Mouse (Mus musculus): ENCODE data around the gene Gm49510. TPM values are rescaled to one million over a fixed set of nuclear protein-coding genes. Genes with fewer than 3 reads are reported as not detected.
A peak's percentile ranks its signal among the peaks of the same experiment; 100 is the strongest.

Gm49510 gene
- total RNA-seq, 1 experiment, result not detected

DNA sequence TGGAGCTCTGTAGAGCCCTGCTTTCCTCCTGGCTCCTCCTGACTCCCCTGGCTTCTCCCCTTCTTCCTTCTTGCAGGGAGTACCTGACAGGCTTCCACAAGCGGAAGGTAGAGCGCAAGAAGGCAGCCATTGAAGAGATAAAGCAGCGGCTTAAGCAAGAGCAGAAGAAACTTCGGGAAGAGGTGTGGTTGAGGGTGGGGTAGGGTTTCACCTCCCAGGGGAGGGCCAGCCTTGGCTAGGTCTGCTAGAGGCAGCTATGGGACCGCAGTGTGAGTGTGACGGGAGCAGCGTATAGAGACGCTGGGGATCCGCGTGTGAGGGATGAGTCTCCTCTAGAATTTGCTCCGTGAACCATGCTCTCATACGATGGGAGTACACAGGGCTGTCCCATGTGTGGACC is 36.9 kb downstream of the Gm49510 start:
- Histone ChIP-seq H3K9me3 (ENCODE audit: control insufficient read depth, insufficient read depth, low read depth, low read length) (no peaks in the 10 kb centered on the region), H3K36me3 (ENCODE audit: control insufficient read depth, insufficient read depth, low read length, poor library complexity, severe bottlenecking) (peaks cover 42% of the 10 kb centered on the region), H3K9ac (ENCODE audit: insufficient read depth, low read depth, low read length, poor library complexity, severe bottlenecking) (peak overlapping the region; percentile 43), H3K27ac (ENCODE audit: insufficient read depth, low read depth, low read length, poor library complexity, severe bottlenecking) (no peak overlapping the region), H3K4me3 (ENCODE audit: insufficient read depth in 1 of 2, low read depth in 1 of 2, low read length in 2 of 2, poor library complexity in 1 of 2, severe bottlenecking in 1 of 2) (peak overlapping the region; percentile 19 to 75; a peak in 2 of 4 replicates), H3K4me1 (ENCODE audit: control insufficient read depth in 2 of 2, insufficient read depth in 2 of 2, low read length in 2 of 2, poor library complexity in 1 of 2) (peaks cover 0 to 12% of the 10 kb centered on the region in 2 experiments; a peak in 1 of 4 replicates)
- in situ Hi-C loops (cut with MboI; ENCODE audit: low sequenced_read_pairs in 2 of 2, unreplicated experiment in 2 of 2), result no loop called here
- TF ChIP-seq HCFC1 (IDR thresholded peaks at IDR 0.05; ENCODE audit: borderline replicate concordance, insufficient read depth, low read length), result no peak
- TF ChIP-seq ZNF384 (IDR thresholded peaks at IDR 0.05; ENCODE audit: low read depth, low read length), result no peak
- TF ChIP-seq MAFK (IDR thresholded peaks at IDR 0.05; ENCODE audit: insufficient read depth, low read depth, low read length), result no peak
- no peak for TF ChIP-seq CHD2 (IDR thresholded peaks at IDR 0.05; ENCODE audit: low read depth, low read length)
- no peak for TF ChIP-seq ZC3H11A (IDR thresholded peaks at IDR 0.05; ENCODE audit: borderline replicate concordance, low read depth, low read length)
- DNase-seq (ENCODE audit: low read depth, low spot score), result no peak

DNA sequence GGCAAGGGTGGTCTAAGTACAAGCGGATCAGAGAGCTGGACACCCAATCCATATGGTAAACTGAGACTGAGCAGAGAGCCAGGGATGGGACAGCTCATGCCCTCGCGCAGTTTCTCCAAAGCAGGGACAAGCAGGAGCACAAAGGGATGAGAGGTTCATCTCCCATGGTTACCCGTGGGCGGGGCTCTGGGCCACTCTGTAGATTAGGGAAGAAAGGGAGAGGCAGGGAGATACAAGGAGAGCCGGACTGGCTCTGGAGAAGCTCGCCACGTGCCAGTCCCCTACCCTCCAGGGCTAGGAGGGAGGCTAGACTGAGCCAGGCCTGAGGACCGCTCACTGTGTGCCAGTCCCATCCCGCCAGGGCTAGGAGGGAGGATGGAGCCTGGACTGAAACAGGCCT is 37.8 kb downstream of the Gm49510 start:
- H3K9me3 ChIP-seq (ENCODE audit: control insufficient read depth, insufficient read depth, low read depth, low read length), result no peaks in the 10 kb centered on the region
- H3K27ac ChIP-seq (ENCODE audit: insufficient read depth, low read depth, low read length, poor library complexity, severe bottlenecking), result no peak overlapping the region
- H3K4me1 ChIP-seq (ENCODE audit: control insufficient read depth in 2 of 2, insufficient read depth in 2 of 2, low read length in 2 of 2, poor library complexity in 1 of 2), result peaks cover 0 to 15% of the 10 kb centered on the region in 2 experiments; a peak in 1 of 4 replicates
- peak overlapping the region in 1 of 2 experiments; percentile 15; a peak in 1 of 4 replicates for H3K4me3 ChIP-seq (ENCODE audit: insufficient read depth in 1 of 2, low read depth in 1 of 2, low read length in 2 of 2, poor library complexity in 1 of 2, severe bottlenecking in 1 of 2)
- no peak for TF ChIP-seq ZC3H11A (IDR thresholded peaks at IDR 0.05; ENCODE audit: borderline replicate concordance, low read depth, low read length)
- TF ChIP-seq ZNF384 (IDR thresholded peaks at IDR 0.05; ENCODE audit: low read depth, low read length), result no peak
- no peak for TF ChIP-seq MAFK (IDR thresholded peaks at IDR 0.05; ENCODE audit: insufficient read depth, low read depth, low read length)
- TF ChIP-seq CHD2 (IDR thresholded peaks at IDR 0.05; ENCODE audit: low read depth, low read length), result no peak
- no peak for TF ChIP-seq HCFC1 (IDR thresholded peaks at IDR 0.05; ENCODE audit: borderline replicate concordance, insufficient read depth, low read length)
- peaks cover 47% of the 10 kb centered on the region for H3K36me3 ChIP-seq (ENCODE audit: control insufficient read depth, insufficient read depth, low read length, poor library complexity, severe bottlenecking)
- H3K9ac ChIP-seq (ENCODE audit: insufficient read depth, low read depth, low read length, poor library complexity, severe bottlenecking), result 0 out of 2 replicates have a peak overlapping the region, but pooled peaks have one; percentile 3
- no peak for DNase-seq (ENCODE audit: low read depth, low spot score)
- in situ Hi-C loops (cut with MboI; ENCODE audit: low sequenced_read_pairs in 2 of 2, unreplicated experiment in 2 of 2), result no loop called here

DNA sequence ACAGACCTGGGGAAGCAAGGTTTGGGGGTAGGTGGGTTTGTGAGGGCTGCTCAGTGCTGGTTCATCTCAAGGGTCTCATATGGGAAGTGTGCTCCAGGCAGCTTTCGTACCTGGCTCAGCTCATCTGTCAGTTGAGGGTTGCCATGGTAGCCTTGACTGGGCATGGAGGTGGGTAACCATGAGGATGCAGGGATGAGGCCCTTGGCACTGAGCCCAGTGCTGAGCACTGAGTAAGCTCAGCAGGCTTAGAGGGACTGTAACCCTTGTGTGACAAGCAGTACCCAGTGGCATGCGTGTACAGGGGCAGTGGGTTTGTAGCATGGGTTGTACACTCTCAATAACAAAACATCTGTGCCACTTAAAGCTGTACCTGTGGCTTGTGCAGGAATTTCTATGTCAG is 38.5 kb downstream of the Gm49510 start:
- H3K27ac ChIP-seq (ENCODE audit: insufficient read depth, low read depth, low read length, poor library complexity, severe bottlenecking), result no peak overlapping the region
- H3K9me3 ChIP-seq (ENCODE audit: control insufficient read depth, insufficient read depth, low read depth, low read length), result no peaks in the 10 kb centered on the region
- in situ Hi-C loops (cut with MboI; ENCODE audit: low sequenced_read_pairs in 2 of 2, unreplicated experiment in 2 of 2), result no loop called here
- H3K9ac ChIP-seq (ENCODE audit: insufficient read depth, low read depth, low read length, poor library complexity, severe bottlenecking), result no peak overlapping the region
- DNase-seq (ENCODE audit: low read depth, low spot score), result no peak
- H3K36me3 ChIP-seq (ENCODE audit: control insufficient read depth, insufficient read depth, low read length, poor library complexity, severe bottlenecking), result peaks cover 47% of the 10 kb centered on the region
- peaks cover 1 to 15% of the 10 kb centered on the region in 2 experiments; a peak in 1 of 4 replicates for H3K4me1 ChIP-seq (ENCODE audit: control insufficient read depth in 2 of 2, insufficient read depth in 2 of 2, low read length in 2 of 2, poor library complexity in 1 of 2)
- H3K4me3 ChIP-seq (ENCODE audit: insufficient read depth in 1 of 2, low read depth in 1 of 2, low read length in 2 of 2, poor library complexity in 1 of 2, severe bottlenecking in 1 of 2), result no peak overlapping the region
- TF ChIP-seq MAFK (IDR thresholded peaks at IDR 0.05; ENCODE audit: insufficient read depth, low read depth, low read length) (no peak), ZC3H11A (IDR thresholded peaks at IDR 0.05; ENCODE audit: borderline replicate concordance, low read depth, low read length) (no peak), HCFC1 (IDR thresholded peaks at IDR 0.05; ENCODE audit: borderline replicate concordance, insufficient read depth, low read length) (no peak), CHD2 (IDR thresholded peaks at IDR 0.05; ENCODE audit: low read depth, low read length) (no peak), ZNF384 (IDR thresholded peaks at IDR 0.05; ENCODE audit: low read depth, low read length) (no peak)

DNA sequence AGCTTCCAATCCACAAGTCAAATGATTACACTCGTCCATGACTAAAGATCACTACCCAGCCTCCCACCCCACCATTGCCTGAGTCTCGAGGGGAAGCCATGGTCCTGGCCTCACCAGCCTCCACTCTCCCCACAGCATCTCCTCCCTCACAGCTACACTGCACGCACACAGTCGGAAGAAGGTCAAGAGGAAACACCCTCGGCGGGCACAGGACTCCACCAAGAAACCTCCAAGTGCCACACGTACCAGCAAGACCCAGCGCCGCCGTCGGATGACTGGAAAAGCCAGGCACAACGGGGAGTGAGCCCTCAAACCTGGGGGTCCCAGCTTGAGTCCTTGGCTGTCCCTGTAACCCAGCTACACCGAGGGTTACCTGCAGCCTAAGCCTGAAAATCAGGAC is 40.9 kb downstream of the Gm49510 start:
- Histone ChIP-seq H3K36me3 (ENCODE audit: control insufficient read depth, insufficient read depth, low read length, poor library complexity, severe bottlenecking) (peaks cover 47% of the 10 kb centered on the region), H3K9me3 (ENCODE audit: control insufficient read depth, insufficient read depth, low read depth, low read length) (no peaks in the 10 kb centered on the region), H3K9ac (ENCODE audit: insufficient read depth, low read depth, low read length, poor library complexity, severe bottlenecking) (no peak overlapping the region), H3K4me3 (ENCODE audit: insufficient read depth in 1 of 2, low read depth in 1 of 2, low read length in 2 of 2, poor library complexity in 1 of 2, severe bottlenecking in 1 of 2) (no peak overlapping the region), H3K27ac (ENCODE audit: insufficient read depth, low read depth, low read length, poor library complexity, severe bottlenecking) (no peak overlapping the region), H3K4me1 (ENCODE audit: control insufficient read depth in 2 of 2, insufficient read depth in 2 of 2, low read length in 2 of 2, poor library complexity in 1 of 2) (peaks cover 1 to 15% of the 10 kb centered on the region in 2 experiments; a peak in 1 of 4 replicates)
- no peak for DNase-seq (ENCODE audit: low read depth, low spot score)
- no peak for TF ChIP-seq MAFK (IDR thresholded peaks at IDR 0.05; ENCODE audit: insufficient read depth, low read depth, low read length)
- TF ChIP-seq ZNF384 (IDR thresholded peaks at IDR 0.05; ENCODE audit: low read depth, low read length), result no peak
- TF ChIP-seq ZC3H11A (IDR thresholded peaks at IDR 0.05; ENCODE audit: borderline replicate concordance, low read depth, low read length), result no peak
- TF ChIP-seq HCFC1 (IDR thresholded peaks at IDR 0.05; ENCODE audit: borderline replicate concordance, insufficient read depth, low read length), result no peak
- no peak for TF ChIP-seq CHD2 (IDR thresholded peaks at IDR 0.05; ENCODE audit: low read depth, low read length)
- in situ Hi-C loops (cut with MboI; ENCODE audit: low sequenced_read_pairs in 2 of 2, unreplicated experiment in 2 of 2), result no loop called here
